Mouse (Mus musculus) lung, adult 2 months (tissue): Measurements from ENCODE around the gene B230217C12Rik.

ENCODE experiments used
- CTCF ChIP-seq: fragments of 200-500 bp; IDR thresholded peaks from 2 replicates; pipeline ENCODE4 v1.5.1; 2011; ENCODE audit warnings: mild to moderate bottlenecking, low read length, control low read depth; ENCODE audit not compliant: insufficient read depth
- POLR2A ChIP-seq: fragments of 200-500 bp; IDR thresholded peaks from 2 replicates; pipeline ENCODE4 v1.6.1; 2011; ENCODE audit warnings: low read depth, mild to moderate bottlenecking, control low read depth, low read length, borderline replicate concordance; ENCODE audit errors: extremely low read depth

DNA sequence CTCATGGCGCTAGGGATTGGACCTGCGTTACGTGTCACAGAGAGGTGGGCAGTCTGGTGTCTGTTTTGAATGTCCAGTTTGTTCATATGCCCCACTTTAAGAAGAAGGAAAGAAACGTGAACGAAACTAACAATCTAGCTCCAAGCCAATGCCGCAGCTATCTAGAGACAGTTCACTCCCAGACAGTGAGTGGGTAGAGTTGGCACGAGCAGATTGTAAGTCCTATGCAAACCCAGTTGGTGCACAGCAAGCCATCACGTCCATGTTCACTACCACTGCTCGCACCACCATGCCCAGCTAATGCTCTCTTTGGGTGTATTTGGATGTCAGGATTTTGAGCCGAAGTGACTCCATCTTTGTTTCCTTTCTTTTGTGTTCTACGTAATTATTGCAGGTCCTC is 16.4 kb upstream of the B230217C12Rik start:
- no peak for TF ChIP-seq CTCF
- no peak for TF ChIP-seq POLR2A
